Mouse (Mus musculus) right cerebral cortex, postnatal 4 days (tissue): ENCODE measurements at regions not wholly inside any gene's neighbourhood (a gene's known extent, or its start where the extent isn't known, plus 50 kb on each side); places are given as distances from the start of the nearest gene placed in this dataset.
A peak's percentile ranks its signal among the peaks of the same experiment; 100 is the strongest.

Source experiments
- DNase-seq: peaks from one replicate; pipeline ENCODE4 v3.0.0-alpha.2; 2022

DNA sequence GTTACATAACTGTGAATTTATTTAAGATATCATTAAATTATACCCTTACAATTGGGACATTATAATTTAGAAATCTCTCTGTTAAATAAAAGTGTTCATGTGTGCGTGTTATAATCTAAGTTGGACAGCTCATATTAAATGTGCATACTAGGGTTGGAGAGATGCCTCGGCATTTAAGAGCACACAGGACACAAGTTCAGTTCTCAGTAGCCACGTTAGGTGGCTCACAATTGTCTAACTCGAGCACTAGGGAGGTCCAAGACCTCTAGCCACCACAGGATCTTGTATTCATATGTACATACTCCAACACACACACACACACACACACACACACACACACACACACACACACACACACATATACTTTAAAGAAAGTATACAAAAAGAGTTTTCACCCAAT, 56.0 kb downstream of the Foxf2 start:
- no peak for DNase-seq

DNA sequence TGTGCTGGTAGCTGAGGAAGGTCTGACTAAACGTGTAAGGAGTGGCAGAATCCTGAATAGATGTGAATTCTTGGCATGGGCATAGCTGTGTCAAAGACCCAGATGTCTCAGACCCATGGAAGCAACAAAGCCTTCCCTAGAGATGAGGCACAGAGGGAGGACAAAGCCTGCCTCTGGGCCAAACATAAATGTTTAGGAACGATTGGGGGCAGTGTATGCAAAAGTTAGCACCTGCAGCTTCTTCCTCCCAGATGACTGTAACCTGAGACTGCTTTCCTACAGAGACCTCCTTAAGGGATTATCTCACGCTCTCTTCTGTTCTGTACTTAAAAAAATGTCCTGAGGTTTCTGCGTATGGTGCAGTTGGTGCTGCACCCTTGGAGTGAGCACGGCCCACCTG, 57.7 kb downstream of the Foxf2 start:
- DNase-seq: no peak

DNA sequence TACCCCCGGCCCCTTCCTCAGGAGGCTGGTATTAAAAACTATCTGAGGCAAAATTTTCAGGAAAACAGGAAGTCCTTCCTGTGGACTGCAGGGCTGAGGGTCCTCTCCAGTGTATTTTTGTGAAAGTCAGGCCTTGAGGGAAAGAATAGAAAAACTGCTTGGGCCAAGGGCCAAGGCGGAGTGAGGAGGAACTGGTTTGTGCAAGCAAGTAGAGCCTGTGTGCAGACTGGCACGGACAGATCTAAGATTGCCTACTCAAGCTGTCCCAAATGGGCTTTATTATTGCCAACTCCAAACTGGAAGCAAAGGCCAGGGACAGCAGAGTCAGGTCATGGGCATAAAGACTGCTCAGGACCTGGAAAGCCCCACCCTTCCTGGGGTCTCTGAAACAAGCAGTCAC, 62.9 kb downstream of the Foxf2 start:
- no peak for DNase-seq

DNA sequence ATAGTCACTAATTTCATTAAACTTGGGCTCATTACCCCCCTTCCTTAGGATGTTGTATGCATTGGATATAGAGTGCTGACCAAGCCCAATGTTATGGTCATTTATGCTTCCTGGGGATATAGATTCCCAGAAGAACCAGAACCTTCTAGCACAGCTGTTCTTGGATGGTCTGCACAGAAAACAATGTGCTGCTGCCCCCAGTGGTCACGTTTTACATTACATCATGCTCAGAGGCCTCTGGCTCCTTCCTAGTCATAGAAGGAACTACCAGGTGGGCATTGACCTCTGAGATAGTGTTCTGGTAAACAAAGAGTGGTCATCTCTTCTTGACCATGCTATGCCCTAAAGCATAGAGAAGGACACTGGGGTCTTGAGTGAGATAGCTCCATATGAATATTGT, 63.7 kb downstream of the Foxf2 start:
- peak; percentile 16 for DNase-seq

DNA sequence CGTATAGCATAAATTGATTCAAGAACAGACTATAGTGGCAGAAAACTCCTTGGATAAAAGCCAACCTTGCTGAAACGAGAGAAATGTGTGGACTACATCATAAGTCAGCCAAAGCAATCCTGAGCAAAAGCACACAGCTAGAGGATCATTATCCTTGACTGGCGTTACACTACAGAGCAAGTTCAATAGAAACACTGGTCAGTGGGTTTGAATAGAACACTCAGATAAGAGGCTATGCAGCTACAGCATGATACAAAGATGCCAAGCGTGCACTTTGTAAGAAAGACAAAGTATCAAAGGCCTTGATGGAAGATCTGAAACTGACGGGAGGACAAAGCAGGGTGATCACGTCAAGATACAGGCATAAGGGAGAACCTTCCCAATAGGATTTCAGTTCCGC, 70.1 kb downstream of the Foxf2 start:
- DNase-seq: no peak

DNA sequence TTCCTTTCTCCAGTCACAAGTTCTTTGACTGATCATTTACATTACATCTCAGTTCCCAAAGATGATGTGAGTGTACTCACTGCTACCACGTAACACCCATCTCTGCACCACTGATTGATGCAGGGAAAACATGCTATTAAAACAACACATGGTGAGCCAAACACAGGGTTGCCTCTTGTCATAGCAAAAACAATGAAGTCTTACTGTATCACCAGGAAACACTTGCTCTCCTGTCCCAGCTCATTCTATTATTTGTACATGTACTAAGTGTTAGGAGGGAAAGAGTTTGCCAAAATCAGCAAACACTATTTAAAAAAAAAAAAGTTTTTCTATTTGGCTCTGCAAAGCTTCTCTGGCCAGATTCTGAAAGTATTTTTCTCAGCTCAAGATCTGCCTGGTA, 78.6 kb downstream of the Foxf2 start:
- no peak for DNase-seq

DNA sequence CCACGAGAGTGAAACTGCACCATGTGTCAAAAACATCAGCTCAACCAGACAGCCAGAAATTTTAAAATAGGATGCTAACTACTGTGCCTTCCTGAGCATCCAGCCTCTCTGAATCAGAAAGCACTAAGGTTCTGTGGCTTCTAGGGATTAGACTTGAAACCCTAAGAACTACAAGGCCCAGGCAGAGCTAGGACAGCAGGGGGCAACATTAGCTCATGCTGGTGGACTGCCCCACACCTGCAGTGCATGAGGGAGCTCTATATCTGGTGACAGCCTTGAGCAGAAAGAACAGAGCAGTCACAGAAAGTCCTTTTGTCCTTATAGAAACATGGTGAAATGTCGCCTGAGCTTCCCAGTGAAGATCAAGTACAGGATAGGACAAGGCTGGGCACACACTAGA, 79.8 kb downstream of the Foxf2 start:
- no peak for DNase-seq

DNA sequence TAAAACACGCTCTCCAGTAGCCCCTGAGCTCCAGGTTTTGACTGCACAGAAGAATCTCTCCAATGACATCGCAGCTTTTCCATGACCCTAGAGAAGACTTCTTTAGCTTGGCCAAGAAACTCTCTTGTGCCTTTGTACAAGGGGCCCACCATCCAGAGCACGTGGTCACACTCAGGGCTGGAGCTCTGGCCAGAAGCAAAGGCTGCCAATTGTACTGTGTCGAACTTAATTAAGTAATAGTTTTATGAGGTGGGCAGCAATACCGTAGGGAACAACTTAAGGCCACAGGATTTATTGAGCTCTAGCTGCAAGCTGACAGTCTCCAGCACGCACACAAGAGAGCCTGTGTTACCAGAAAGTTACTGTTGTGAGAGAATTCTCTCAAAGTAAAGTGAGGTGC, 85.1 kb downstream of the Foxf2 start:
- no peak for DNase-seq

DNA sequence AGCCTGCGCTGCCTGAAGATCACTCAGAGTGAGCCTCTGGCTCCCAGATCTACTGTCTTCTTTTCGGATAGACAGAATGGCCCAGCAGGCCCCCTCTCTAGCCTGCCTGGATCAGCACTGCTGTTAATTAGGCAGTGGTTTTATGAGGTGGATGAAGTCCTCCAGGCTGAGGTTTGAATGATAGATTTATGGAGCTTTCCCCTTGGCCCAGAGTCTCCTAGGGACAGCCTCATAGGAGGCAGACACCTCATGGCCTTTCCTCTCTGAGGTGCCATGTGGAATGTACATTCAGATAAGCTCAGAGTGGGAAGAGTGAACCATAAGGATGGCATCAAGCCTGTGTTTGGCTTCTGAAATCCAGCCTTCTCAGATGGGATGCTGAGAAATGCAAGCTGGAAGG, 90.1 kb downstream of the Foxf2 start:
- no peak for DNase-seq

DNA sequence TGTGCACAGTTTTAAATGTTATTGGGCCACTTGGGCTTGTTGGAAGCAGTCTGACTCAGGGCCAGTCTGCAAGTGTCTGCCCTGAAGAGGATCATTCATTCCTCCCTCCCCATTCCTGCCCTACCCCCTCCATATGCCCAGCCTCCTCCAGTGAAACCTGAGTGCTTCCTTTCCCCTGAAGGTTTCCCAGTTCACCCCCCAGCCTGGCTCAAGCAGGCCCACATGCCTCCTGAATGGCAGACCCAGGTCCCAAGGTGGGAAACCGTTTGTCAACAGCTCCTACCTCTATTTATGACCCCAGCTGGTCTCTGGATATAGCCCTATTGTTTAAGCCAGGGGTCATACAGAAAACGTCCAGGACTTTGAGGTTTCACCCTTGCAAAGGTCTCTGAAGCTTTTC, 89.7 kb upstream of the Foxc1 start:
- no peak for DNase-seq

DNA sequence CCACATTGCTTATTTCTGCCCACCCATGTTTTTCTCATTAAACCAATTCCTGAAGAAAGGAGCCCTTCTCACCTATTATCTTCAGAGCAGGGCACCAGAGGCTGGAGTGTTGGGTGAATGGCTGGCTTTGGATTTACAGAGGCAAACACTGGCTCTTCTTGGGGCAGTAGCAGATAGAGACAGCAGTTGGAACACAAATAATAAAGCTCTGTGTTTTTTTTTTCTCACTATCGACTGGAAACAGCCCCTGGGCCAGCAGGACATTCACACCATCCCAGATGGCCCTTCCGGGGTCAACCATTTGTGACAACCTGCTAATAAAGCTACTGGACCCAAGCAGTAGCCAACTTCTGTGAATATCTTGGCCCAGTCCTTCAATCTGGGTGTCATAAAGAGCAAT, 85.7 kb upstream of the Foxc1 start:
- DNase-seq: no peak

DNA sequence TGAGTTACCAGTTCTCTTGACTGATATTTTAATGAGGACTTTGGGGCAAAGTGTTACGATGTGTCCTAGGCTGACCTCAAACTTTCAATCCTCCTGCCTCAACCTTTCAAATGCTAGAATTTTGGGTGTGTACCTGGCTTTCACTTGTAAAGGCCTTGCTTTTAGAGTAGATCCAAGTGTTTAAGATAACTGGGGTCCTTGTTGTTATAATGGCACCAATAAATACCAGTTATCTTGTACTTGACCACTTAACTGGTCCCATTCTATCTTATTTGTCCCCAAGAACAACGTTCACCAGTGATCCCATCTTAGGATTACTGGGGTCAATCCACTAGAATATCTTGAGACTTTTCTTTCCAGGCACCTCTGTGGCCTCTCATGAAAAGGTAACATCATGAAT, 77.6 kb upstream of the Foxc1 start:
- no peak for DNase-seq

DNA sequence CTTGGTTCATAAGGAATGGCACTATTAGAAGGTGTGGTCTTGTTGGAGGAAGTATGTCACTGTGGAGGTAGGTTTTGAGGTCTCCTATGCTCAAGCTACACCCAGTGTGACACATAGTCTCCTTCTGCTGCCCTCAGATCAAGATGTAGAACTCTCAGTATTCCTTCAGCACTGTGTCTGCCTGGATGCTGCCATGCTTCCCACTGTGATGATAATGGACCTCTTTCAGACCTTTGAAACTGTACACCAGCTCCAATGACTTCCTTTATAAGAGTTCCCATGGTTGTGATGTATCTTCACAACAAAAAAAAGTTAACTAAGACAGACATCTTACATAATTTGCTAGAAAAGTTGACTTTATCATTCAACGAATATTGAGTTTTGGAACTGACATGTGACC, 60.2 kb upstream of the Foxc1 start:
- no peak for DNase-seq
